Mouse (Mus musculus): ENCODE results near the gene Rcan3.

DNA sequence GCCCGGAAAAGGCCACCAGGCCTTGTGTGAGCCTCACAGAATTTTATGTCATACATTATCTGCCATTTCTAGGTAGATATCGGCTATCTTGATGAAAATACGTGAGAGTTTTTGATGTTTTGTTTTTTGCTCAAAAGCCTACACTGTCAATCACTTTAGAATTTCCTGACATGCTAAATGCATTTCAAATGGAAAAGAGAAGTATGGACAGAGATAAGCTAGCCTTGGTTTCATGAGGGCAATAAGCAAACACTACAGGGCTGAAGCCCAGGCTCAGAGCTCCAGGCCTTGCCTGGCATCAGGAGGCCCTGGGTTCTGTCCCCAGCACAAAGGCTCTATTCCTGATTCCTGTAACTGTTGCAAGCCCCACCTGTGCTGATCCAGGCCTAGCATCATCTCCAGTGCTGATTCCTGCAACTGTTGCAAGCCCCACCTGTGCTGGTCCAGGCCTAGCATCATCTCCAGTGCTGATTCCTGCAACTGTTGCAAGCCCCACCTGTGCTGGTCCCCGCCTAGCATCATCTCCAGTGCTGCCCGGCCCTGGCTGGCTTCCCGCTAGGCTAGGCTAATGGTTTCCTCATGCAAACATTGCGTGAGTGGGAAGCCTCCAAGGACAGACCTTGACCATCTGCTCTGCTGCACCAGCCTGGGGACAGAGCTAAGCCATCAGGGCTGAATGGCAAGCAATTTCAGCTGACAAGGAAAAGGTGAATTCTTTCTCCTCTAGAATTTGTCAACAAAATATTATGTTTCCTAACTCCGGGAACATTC lies 3.5 kb downstream of the Rcan3 start:
- TF ChIP-seq CEBPB (IDR thresholded peaks at IDR 0.05; ENCODE audit: insufficient read depth, poor library complexity, severe bottlenecking) (no peak), POLR2A (IDR thresholded peaks at IDR 0.05; ENCODE audit: insufficient read length, low read depth) (no peak), MYOG (IDR thresholded peaks at IDR 0.05; ENCODE audit: control insufficient read depth in 1 of 3, insufficient read depth in 1 of 3, insufficient read length in 2 of 3, low read depth in 2 of 3) (no peak), TCF12 (IDR thresholded peaks at IDR 0.05; ENCODE audit: insufficient read depth, poor library complexity, severe bottlenecking) (no peak)
